Mouse (Mus musculus): ENCODE data around the gene Timm29. TPM values are rescaled to one million over a fixed set of nuclear protein-coding genes. Genes with fewer than 3 reads are reported as not detected.

Timm29 gene
- polyA plus RNA-seq, 2 experiments = 35.5 to 39.8 TPM

- H3K4me2 ChIP-seq (replicated peaks; ENCODE audit: low read depth, low read length, severe bottlenecking) = no peak overlapping the region
- no peak overlapping the region for H3K4me3 ChIP-seq (replicated peaks; ENCODE audit: low read length)
- WGBS = 69% methylated on average over 5 of the region's 5 CpGs
- H3K4me1 ChIP-seq (ENCODE audit: control insufficient read depth, insufficient read depth, low read length) = no peaks in the 10 kb centered on the region
- H3K27me3 ChIP-seq (ENCODE audit: control insufficient read depth, insufficient read depth, low read length) = no peaks in the 10 kb centered on the region
- H3K9ac ChIP-seq (ENCODE audit: low read depth, low read length, severe bottlenecking) = no peak overlapping the region
- no peaks in the 10 kb centered on the region for H3K36me3 ChIP-seq (ENCODE audit: control insufficient read depth, insufficient read depth, low read length)
- ATAC-seq (ENCODE audit: low FRiP score, low read depth) = no peak
- H3K9me3 ChIP-seq (ENCODE audit: control insufficient read depth, low read length) = no peaks in the 10 kb centered on the region
- no peak overlapping the region for H3K27ac ChIP-seq (replicated peaks; ENCODE audit: low read depth, low read length)
- no peak for TF ChIP-seq POLR2A (IDR thresholded peaks at IDR 0.05; ENCODE audit: borderline replicate concordance, extremely low read depth, insufficient read depth, insufficient read length)
- no peak for DNase-seq (ENCODE audit: low spot score)
Observed at GRCm38 (mm10) chr9:21605865-21606264, 13.3 kb downstream of the Timm29 start.

DNA sequence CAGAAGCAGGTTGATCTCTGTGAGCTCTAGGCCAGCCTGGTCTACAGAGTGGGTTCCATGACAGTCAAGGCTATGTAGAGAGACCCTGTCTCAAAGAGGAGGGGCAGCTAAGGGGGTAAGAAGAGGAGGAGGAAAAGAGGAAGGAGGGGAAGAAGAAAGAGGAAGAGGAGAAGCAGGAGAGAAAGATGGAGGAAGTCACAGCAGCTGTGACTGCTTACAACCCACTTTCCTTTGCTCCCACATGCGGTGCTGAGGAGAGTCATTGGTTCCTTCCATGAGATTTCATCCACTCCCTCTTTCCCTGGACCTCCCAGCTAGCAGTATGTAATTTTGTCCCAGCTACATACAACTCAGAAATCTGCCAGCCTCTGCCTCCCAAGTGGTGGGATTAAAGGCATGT, 14.1 kb downstream of the Timm29 start:
- Histone ChIP-seq H3K4me3 (replicated peaks; ENCODE audit: low read length) (no peak overlapping the region), H3K9me3 (ENCODE audit: control insufficient read depth, low read length) (no peaks in the 10 kb centered on the region), H3K4me2 (replicated peaks; ENCODE audit: low read depth, low read length, severe bottlenecking) (no peak overlapping the region), H3K9ac (ENCODE audit: low read depth, low read length, severe bottlenecking) (no peak overlapping the region), H3K27me3 (ENCODE audit: control insufficient read depth, insufficient read depth, low read length) (no peaks in the 10 kb centered on the region), H3K36me3 (ENCODE audit: control insufficient read depth, insufficient read depth, low read length) (no peaks in the 10 kb centered on the region), H3K4me1 (ENCODE audit: control insufficient read depth, insufficient read depth, low read length) (no peaks in the 10 kb centered on the region), H3K27ac (replicated peaks; ENCODE audit: low read depth, low read length) (no peak overlapping the region)
- WGBS = 67% methylated on average over 1 of the region's 1 CpGs
- DNase-seq (ENCODE audit: low spot score) = no peak
- no peak for TF ChIP-seq POLR2A (IDR thresholded peaks at IDR 0.05; ENCODE audit: borderline replicate concordance, extremely low read depth, insufficient read depth, insufficient read length)
- no peak for ATAC-seq (ENCODE audit: low FRiP score, low read depth)

GRCm38 (mm10) chr9:21609861-21610260, 17.3 kb downstream of the Timm29 start:
- H3K36me3 ChIP-seq (ENCODE audit: control insufficient read depth, insufficient read depth, low read length) = no peaks in the 10 kb centered on the region
- no peak overlapping the region for H3K4me2 ChIP-seq (replicated peaks; ENCODE audit: low read depth, low read length, severe bottlenecking)
- H3K4me1 ChIP-seq (ENCODE audit: control insufficient read depth, insufficient read depth, low read length) = no peaks in the 10 kb centered on the region
- no peaks in the 10 kb centered on the region for H3K9me3 ChIP-seq (ENCODE audit: control insufficient read depth, low read length)
- no peak overlapping the region for H3K27ac ChIP-seq (replicated peaks; ENCODE audit: low read depth, low read length)
- H3K4me3 ChIP-seq (replicated peaks; ENCODE audit: low read length) = no peak overlapping the region
- H3K9ac ChIP-seq (ENCODE audit: low read depth, low read length, severe bottlenecking) = no peak overlapping the region
- 92% methylated on average over 1 of the region's 1 CpGs for WGBS
- H3K27me3 ChIP-seq (ENCODE audit: control insufficient read depth, insufficient read depth, low read length) = no peaks in the 10 kb centered on the region
- ATAC-seq (ENCODE audit: low FRiP score, low read depth) = no peak
- TF ChIP-seq POLR2A (IDR thresholded peaks at IDR 0.05; ENCODE audit: borderline replicate concordance, extremely low read depth, insufficient read depth, insufficient read length) = no peak
- no peak for DNase-seq (ENCODE audit: low spot score)

DNA sequence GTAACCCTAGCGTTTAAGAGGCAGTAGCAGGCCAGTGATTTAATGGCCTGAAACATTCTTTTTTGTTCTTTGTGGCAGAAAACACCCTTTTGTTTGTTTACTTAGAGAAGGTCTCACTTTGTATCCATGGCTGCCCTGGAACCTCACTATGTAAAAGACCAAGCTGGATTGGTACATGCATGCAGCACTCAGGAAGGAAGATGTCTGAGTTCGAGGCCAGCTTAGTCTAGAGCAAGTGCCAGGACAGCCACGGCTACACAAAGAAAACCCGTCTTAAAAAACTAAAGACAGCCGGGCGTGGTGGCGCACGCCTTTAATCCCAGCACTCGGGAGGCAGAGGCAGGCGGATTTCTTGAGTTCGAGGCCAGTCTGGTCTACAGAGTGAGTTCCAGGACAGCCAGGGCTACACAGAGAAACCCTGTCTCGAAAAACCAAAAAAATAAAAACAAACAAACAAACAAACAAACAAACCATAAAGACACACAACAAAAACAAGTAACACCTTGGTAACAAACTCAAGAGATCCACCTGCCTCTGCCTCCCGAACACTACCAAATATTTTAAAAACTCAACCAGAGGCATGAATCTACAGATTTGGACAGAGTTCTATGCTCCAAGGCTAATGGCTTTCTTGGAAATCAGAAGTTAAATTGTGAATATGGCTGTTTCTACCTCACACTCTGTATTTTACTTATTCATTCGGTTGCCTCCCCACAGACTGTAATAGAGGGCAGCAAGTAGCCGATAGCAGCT, 22.5 kb downstream of the Timm29 start:
- Histone ChIP-seq H3K9me3 (ENCODE audit: control insufficient read depth, low read length) (no peaks in the 10 kb centered on the region), H3K27ac (replicated peaks; ENCODE audit: low read depth, low read length) (peak overlapping the region; percentile 97), H3K4me2 (replicated peaks; ENCODE audit: low read depth, low read length, severe bottlenecking) (peak overlapping the region; percentile 68), H3K9ac (ENCODE audit: low read depth, low read length, severe bottlenecking) (peak overlapping the region; percentile 80), H3K36me3 (ENCODE audit: control insufficient read depth, insufficient read depth, low read length) (peaks cover 8% of the 10 kb centered on the region; the same call in 1 of the 2 replicates), H3K4me3 (replicated peaks; ENCODE audit: low read length) (peak overlapping the region; percentile 82), H3K4me1 (ENCODE audit: control insufficient read depth, insufficient read depth, low read length) (peaks cover 12% of the 10 kb centered on the region; the same call in 1 of the 2 replicates), H3K27me3 (ENCODE audit: control insufficient read depth, insufficient read depth, low read length) (no peaks in the 10 kb centered on the region)
- no peak for TF ChIP-seq POLR2A (IDR thresholded peaks at IDR 0.05; ENCODE audit: borderline replicate concordance, extremely low read depth, insufficient read depth, insufficient read length)
- ATAC-seq (ENCODE audit: low FRiP score, low read depth) (no peak), DNase-seq (ENCODE audit: low spot score) (no peak)
- 77% methylated on average over 15 of the region's 15 CpGs for WGBS

DNA sequence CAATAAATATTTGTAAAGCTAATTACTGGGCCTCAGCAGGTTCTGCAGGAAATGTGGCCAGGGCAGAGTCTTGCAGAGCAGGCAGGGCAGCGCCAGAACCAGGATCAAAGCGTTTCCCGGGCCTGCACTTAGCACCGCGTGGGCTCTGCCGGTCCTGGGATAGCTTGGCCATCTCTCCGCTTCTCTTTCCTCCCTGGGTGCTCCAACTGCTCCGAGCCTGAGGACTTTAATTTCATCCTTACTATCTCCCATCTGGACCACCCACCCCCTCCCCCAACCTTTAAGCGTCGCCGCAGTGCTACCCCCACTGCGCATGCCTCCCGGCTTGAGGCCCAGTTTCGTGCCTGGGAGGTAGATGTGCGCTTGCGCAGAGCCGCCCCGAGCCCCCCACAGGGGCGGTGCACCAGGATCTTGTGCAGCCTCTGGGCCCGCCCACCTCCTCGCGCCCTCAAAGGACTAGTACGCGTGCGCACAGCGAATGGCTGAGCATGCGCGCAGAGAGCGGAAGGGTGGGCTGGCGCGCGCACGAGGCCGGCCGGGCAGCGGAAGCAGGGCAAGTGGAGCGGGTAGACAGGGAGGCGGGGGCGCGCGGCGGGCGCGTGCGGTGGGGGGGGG, 23.2 kb downstream of the Timm29 start, which contains the start of gene Smarca4:
TSS of gene Smarca4 (plus strand) at position 553 of the 615 bp plus-strand sequence.
- H3K27me3 ChIP-seq (ENCODE audit: control insufficient read depth, insufficient read depth, low read length) = no peaks in the 10 kb centered on the region
- peaks cover 11% of the 10 kb centered on the region for H3K36me3 ChIP-seq (ENCODE audit: control insufficient read depth, insufficient read depth, low read length)
- H3K27ac ChIP-seq (replicated peaks; ENCODE audit: low read depth, low read length) = peak within 1 kb of the TSS; percentile 97
- ATAC-seq (ENCODE audit: low FRiP score, low read depth) = peak; percentile 92
- H3K9ac ChIP-seq (ENCODE audit: low read depth, low read length, severe bottlenecking) = peak within 1 kb of the TSS; percentile 90
- H3K4me3 ChIP-seq (replicated peaks; ENCODE audit: low read length) = peak within 1 kb of the TSS; percentile 82
- H3K4me1 ChIP-seq (ENCODE audit: control insufficient read depth, insufficient read depth, low read length) = peaks cover 12% of the 10 kb centered on the region; the same call in 1 of the 2 replicates
- WGBS = under 1% methylated on average over 32 of the region's 45 CpGs
- peak; percentile 99 for DNase-seq (ENCODE audit: low spot score)
- H3K9me3 ChIP-seq (ENCODE audit: control insufficient read depth, low read length) = no peaks in the 10 kb centered on the region
- peak; percentile 62; the same call in 1 of the 2 replicates for TF ChIP-seq POLR2A (IDR thresholded peaks at IDR 0.05; ENCODE audit: borderline replicate concordance, extremely low read depth, insufficient read depth, insufficient read length)
- peak within 1 kb of the TSS; percentile 68 for H3K4me2 ChIP-seq (replicated peaks; ENCODE audit: low read depth, low read length, severe bottlenecking)
